Mouse (Mus musculus): ENCODE data around the gene Spred1.

The Spred1 gene

GRCm38 (mm10) chr2:117121212-117121983, at the start of gene Spred1:
Spred1 (plus strand) TSS chr2:117121374.
- DNase-seq (ENCODE audit: extremely low read depth, low read depth, low spot score): no peak

GRCm38 (mm10) chr2:117071596-117071995, 49.6 kb upstream of the Spred1 start:
- DNase-seq (ENCODE audit: extremely low read depth, low read depth, low spot score): no peak

- DNase-seq (ENCODE audit: extremely low read depth, low read depth, low spot score): no peak
These were observed 42.5 kb upstream of the Spred1 start for GRCm38 (mm10) chr2:117078711-117079110.

GRCm38 (mm10) chr2:117079621-117080020, 41.6 kb upstream of the Spred1 start:
- no peak for DNase-seq (ENCODE audit: extremely low read depth, low read depth, low spot score)

- no peak for DNase-seq (ENCODE audit: extremely low read depth, low read depth, low spot score)
These were observed 35.0 kb upstream of the Spred1 start for GRCm38 (mm10) chr2:117086002-117086765.

GRCm38 (mm10) chr2:117086766-117087457, 34.3 kb upstream of the Spred1 start:
- no peak for DNase-seq (ENCODE audit: extremely low read depth, low read depth, low spot score)

- DNase-seq (ENCODE audit: extremely low read depth, low read depth, low spot score): peak; percentile 75
These were observed 33.7 kb upstream of the Spred1 start for GRCm38 (mm10) chr2:117087458-117087820.

GRCm38 (mm10) chr2:117089482-117089881, 31.7 kb upstream of the Spred1 start:
- no peak for DNase-seq (ENCODE audit: extremely low read depth, low read depth, low spot score)

- DNase-seq (ENCODE audit: extremely low read depth, low read depth, low spot score): no peak
These were observed 31.1 kb upstream of the Spred1 start for GRCm38 (mm10) chr2:117090061-117090460.

- no peak for DNase-seq (ENCODE audit: extremely low read depth, low read depth, low spot score)
These were observed 28.2 kb upstream of the Spred1 start for GRCm38 (mm10) chr2:117092946-117093401.

GRCm38 (mm10) chr2:117095491-117095890, 25.7 kb upstream of the Spred1 start:
- DNase-seq (ENCODE audit: extremely low read depth, low read depth, low spot score): no peak

- no peak for DNase-seq (ENCODE audit: extremely low read depth, low read depth, low spot score)
These were observed 23.9 kb upstream of the Spred1 start for GRCm38 (mm10) chr2:117097305-117097704.

GRCm38 (mm10) chr2:117099316-117099715, 21.9 kb upstream of the Spred1 start:
- DNase-seq (ENCODE audit: extremely low read depth, low read depth, low spot score): no peak

- no peak for DNase-seq (ENCODE audit: extremely low read depth, low read depth, low spot score)
These were observed 17.7 kb upstream of the Spred1 start for GRCm38 (mm10) chr2:117103461-117103860.

- no peak for DNase-seq (ENCODE audit: extremely low read depth, low read depth, low spot score)
These were observed 15.8 kb upstream of the Spred1 start for GRCm38 (mm10) chr2:117105407-117105806.

- no peak for DNase-seq (ENCODE audit: extremely low read depth, low read depth, low spot score)
These were observed 13.1 kb upstream of the Spred1 start for GRCm38 (mm10) chr2:117108059-117108458.

- no peak for DNase-seq (ENCODE audit: extremely low read depth, low read depth, low spot score)
These were observed 11.9 kb upstream of the Spred1 start for GRCm38 (mm10) chr2:117109296-117109695.

- no peak for DNase-seq (ENCODE audit: extremely low read depth, low read depth, low spot score)
These were observed 10.8 kb upstream of the Spred1 start for GRCm38 (mm10) chr2:117110355-117110866.

GRCm38 (mm10) chr2:117113262-117113661, 7.9 kb upstream of the Spred1 start:
- no peak for DNase-seq (ENCODE audit: extremely low read depth, low read depth, low spot score)

- DNase-seq (ENCODE audit: extremely low read depth, low read depth, low spot score): no peak
These were observed 7.4 kb upstream of the Spred1 start for GRCm38 (mm10) chr2:117113762-117114161.

GRCm38 (mm10) chr2:117118516-117118915, 2.7 kb upstream of the Spred1 start:
- DNase-seq (ENCODE audit: extremely low read depth, low read depth, low spot score): no peak
